Mouse (Mus musculus) embryonic fibroblast, embryonic 13.5 days (primary cell): ENCODE results near the gene March4. TPM values are rescaled to one million over a fixed set of nuclear protein-coding genes. Genes with fewer than 3 reads are reported as not detected.

Experiments used
- H3K27ac ChIP-seq: 2 replicates; pipeline ENCODE4 v1.5.1; 2012; ENCODE audit warnings: low read length, control low read depth, inconsistent platforms; ENCODE audit not compliant: insufficient read depth
- H3K4me1 ChIP-seq: 2 replicates; pipeline ENCODE4 v1.6.1; 2011; ENCODE audit warnings: low read length; ENCODE audit not compliant: control insufficient read depth, insufficient read depth
- H3K4me3 ChIP-seq: 2 replicates; pipeline ENCODE4 v1.5.1; 2011; ENCODE audit warnings: mild to moderate bottlenecking, control low read depth, low read length; ENCODE audit not compliant: insufficient read depth
- CTCF ChIP-seq: IDR thresholded peaks from 2 replicates; pipeline ENCODE4 v1.5.1; 2011; ENCODE audit warnings: mild to moderate bottlenecking, control low read depth, low read length, moderate library complexity, borderline replicate concordance; ENCODE audit not compliant: insufficient read depth
- POLR2A ChIP-seq: IDR thresholded peaks from 2 replicates; pipeline ENCODE4 v1.6.1; 2011; ENCODE audit warnings: low read depth, mild to moderate bottlenecking, control low read depth, low read length, moderate library complexity
- polyA plus RNA-seq: library from polyadenylated mRNA; stranded (reverse); fragments of >200 nt; gene quantifications from 2 replicates; pipeline ENCODE4 v1.2.4, GENCODE M21; 2011; ENCODE audit warnings: low read depth; ENCODE audit not compliant: missing spikeins, insufficient read length

The March4 gene
- polyA plus RNA-seq, 1 experiment, result 0.11 TPM

DNA sequence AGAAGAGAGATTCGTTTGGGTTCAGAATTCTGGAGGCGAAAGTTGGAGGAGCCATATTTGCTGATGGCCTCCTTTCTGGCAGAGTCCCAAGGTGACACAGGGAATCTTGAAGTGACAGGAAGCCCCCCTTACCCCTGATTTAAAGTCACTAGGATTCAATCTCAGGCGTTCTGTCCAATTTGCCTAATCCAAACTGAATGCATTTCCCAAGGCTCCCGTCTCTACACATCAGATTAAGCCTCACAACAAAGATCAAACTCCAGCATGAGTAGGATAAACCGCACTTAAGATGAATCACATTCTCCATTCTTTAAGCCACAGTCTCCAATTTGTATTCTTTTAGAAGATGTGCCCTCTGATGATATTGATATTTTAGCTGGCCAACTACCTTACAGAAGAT is 45.4 kb downstream of the March4 start:
- no peak overlapping the region for H3K4me3 ChIP-seq
- no peak overlapping the region for H3K27ac ChIP-seq
- TF ChIP-seq POLR2A (no peak), CTCF (no peak)
- H3K4me1 ChIP-seq, result no peaks in the 10 kb centered on the region

DNA sequence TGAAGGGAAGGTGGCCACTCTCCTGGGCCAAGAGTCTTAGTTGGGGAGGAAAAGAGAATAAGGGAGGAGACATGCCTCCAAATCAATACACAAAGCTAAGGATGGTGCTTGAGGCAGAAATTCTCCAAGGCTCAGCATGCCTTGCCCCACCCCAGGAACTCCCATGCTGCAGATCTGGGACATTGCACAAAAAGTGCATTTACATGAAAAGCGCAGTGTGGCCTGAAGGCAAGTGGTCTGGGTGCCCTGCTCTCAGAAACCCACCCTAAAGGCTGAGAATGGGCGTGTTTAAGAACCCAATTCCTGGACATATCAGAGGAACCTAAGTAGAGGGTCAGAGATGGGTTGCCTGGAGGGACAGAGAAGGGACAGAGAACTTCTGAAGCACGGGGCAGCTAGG is 45.9 kb downstream of the March4 start:
- no peak overlapping the region for H3K4me3 ChIP-seq
- TF ChIP-seq CTCF (no peak), POLR2A (no peak)
- H3K27ac ChIP-seq, result no peak overlapping the region
- H3K4me1 ChIP-seq, result no peaks in the 10 kb centered on the region

DNA sequence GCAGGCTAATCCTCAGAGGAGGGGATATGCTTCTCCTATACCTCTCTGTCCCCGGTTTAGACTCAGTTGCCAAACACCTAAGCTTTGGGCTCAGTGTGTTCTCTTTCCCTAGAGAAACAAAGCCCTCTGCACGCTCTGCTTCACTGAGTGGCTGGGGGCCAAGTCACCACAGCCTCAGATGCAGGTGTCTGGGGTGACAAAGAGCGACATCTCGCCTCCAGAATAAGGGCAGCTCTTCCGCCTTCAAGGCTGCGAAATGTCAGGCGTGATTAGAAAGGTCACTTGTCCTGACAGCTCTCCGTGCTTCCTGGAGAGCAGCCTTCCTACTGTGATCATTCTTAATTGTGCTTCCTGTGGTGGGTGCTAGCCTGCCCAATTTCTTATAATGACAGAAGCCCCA is 46.5 kb downstream of the March4 start:
- Histone ChIP-seq H3K27ac (no peak overlapping the region), H3K4me1 (no peaks in the 10 kb centered on the region), H3K4me3 (no peak overlapping the region)
- TF ChIP-seq POLR2A (no peak), CTCF (no peak)

DNA sequence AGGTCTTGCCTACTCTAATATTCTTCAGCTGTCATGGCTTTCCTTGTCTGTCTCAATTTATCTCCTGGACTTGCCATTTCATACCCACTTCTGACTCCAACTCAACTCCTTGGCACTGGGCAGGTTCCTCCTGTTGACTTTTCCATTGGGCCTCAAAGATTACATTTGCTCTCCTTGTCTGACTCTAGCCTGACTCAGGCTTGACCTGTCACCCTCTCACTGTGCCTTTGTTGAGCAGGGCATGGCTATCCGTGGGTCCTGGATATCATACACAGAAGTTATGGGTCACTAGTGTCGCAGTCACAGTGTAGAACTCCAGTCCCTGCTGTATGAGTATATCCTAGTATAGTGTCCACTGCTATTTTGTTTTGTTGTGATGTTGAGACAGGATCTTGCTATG is 60.1 kb downstream of the March4 start:
- TF ChIP-seq CTCF (no peak), POLR2A (no peak)
- H3K27ac ChIP-seq, result no peak overlapping the region
- H3K4me1 ChIP-seq, result no peaks in the 10 kb centered on the region
- H3K4me3 ChIP-seq, result no peak overlapping the region

DNA sequence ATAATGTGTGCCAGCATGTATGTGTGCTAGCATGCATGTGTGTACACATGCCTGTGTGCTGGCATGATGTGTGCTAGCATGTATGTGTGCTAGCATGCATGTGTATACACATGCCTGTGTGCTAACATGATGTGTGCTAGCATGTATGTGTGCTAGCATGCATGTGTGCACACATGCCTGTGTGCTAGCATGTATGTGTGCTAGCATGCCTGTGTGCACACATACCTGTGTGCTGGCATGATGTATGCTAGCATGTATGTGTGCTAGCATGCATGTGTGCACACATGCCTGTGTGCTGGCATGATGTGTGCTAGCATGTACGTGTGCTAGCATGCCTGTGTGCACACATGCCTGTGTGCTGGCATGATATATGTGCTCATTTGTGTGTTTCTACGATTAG is 67.7 kb downstream of the March4 start:
- H3K4me1 ChIP-seq, result peaks cover 2% of the 10 kb centered on the region; the same call in 1 of the 2 replicates
- TF ChIP-seq CTCF (no peak), POLR2A (no peak)
- no peak overlapping the region for H3K27ac ChIP-seq
- H3K4me3 ChIP-seq, result no peak overlapping the region

DNA sequence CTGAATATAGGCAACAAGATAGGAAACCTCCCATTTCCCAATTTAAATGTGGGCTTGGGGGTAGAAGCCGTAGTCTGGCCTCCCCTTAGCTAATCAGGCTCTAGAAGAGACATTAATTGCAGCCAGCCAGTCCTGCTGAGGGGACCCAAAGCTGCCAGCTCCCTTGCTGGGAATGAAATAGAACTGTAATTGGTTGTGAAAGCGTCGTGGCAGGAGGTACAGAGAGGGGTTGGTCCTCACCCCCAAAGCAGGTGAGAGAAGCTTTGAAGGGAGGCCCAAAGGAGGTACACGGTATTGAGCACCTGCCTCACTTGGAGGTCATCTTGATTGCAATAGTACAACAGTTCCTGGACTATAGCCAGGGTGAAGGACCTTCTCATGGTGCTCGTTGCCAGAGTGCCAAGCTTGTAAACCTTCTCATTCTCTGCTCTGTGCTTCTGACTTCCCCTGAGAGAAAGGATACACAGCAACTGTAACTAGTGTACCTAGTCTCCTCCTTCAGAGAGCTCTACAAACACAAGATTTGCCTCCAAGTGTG is 68.2 kb downstream of the March4 start:
- Histone ChIP-seq H3K27ac (no peak overlapping the region), H3K4me3 (no peak overlapping the region), H3K4me1 (peaks cover 2% of the 10 kb centered on the region; the same call in 1 of the 2 replicates)
- TF ChIP-seq POLR2A (no peak), CTCF (no peak)

DNA sequence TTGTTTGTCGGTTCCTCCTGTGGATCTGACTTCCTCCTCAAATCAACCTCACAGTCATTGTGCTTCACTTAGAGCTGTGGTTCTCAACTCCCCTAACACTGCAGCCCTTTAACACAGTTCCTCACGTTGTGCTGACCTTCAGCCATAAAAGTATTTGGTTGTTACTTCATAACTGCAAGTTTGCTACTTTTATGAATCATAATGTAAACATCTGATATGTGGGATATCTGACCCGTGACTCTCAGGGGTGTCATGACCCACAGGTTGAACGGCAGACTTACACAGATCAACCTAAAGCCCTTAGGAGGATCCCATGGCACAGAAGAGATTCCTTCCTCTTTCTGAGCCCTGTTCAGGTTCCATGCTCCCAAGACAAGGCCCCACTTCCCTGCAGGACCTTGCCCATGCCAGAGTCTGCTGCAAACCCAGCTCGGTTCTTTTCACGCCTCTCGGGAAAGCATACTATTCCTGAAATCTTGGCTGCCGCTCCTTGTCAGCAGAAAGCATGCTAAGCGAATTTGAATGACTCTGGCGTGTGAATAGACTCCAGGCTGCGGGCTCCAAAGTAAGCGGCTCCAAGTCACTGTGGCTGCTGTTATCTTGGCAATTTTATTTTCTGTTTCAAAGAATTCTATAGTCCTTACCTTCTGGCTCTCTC is 71.7 kb downstream of the March4 start:
- Histone ChIP-seq H3K4me1 (peaks cover 2% of the 10 kb centered on the region; the same call in 1 of the 2 replicates), H3K27ac (no peak overlapping the region), H3K4me3 (no peak overlapping the region)
- TF ChIP-seq CTCF, result no peak
- TF ChIP-seq POLR2A, result no peak

DNA sequence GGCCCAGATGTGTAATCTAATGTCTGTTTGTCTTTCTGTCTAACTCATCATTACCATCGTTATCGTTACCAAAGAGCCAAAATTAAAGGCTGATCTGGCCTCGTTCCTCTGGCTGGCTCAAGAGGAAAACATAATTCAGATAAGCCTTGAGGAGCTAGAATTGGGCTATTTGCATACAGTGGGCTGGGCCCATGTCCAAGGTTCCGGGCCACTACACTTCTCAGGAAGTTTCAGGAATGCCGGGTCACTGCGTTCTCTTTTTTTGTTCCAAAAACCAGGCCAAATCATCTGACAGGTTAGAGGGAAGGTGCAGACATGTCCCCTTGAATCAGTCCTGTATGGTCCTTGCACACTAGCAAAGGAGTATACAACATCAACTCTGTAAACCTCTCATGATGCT is 74.2 kb downstream of the March4 start:
- Histone ChIP-seq H3K27ac (no peak overlapping the region), H3K4me3 (no peak overlapping the region), H3K4me1 (peaks cover 2% of the 10 kb centered on the region; the same call in 1 of the 2 replicates)
- TF ChIP-seq POLR2A, result no peak
- TF ChIP-seq CTCF, result no peak

DNA sequence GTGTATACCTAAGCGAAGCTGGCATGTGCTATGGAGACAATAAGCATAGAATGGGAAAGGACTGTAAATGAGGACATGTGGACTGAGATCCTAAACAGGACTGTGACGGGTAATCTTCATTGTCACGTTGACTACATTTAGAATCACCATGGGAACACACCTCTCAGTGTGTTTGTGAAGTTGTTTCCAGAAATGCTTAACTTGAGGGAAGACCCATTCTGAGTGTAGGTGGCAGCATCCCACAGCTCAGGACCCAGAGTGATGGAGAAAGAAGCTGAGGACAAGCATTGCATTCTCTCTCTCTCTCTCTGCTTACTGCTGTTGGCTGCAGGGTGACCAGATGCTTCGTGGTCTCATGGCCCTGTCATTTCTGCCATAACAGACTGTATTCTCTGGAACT is 79.1 kb downstream of the March4 start:
- no peak overlapping the region for H3K27ac ChIP-seq
- no peaks in the 10 kb centered on the region for H3K4me1 ChIP-seq
- TF ChIP-seq CTCF (no peak), POLR2A (no peak)

DNA sequence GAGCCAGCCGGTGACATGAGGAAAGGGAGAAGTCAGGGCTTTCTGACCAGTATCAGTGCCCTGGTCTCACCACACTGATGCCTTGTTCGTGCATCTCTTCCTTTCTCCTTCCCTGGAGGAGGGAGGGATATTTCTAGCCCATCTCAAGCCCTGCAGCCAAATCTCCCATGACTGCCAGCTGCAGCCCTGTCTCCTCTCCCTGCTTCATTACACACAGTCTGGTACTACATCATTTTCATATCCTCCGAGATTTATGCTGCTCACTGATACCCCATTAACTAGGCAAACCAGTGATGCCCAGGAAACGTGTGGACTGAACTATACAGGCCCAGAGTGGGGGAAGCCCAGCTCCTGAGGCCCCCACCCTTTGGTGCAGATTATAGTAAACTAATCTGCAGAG is 80.8 kb downstream of the March4 start:
- H3K4me3 ChIP-seq, result no peak overlapping the region
- TF ChIP-seq POLR2A (no peak), CTCF (no peak)
- H3K4me1 ChIP-seq, result peaks cover 6% of the 10 kb centered on the region; the same call in 1 of the 2 replicates

More for the DNA sequence above, 79.1 kb downstream of the March4 start:
- no peak overlapping the region for H3K4me3 ChIP-seq

DNA sequence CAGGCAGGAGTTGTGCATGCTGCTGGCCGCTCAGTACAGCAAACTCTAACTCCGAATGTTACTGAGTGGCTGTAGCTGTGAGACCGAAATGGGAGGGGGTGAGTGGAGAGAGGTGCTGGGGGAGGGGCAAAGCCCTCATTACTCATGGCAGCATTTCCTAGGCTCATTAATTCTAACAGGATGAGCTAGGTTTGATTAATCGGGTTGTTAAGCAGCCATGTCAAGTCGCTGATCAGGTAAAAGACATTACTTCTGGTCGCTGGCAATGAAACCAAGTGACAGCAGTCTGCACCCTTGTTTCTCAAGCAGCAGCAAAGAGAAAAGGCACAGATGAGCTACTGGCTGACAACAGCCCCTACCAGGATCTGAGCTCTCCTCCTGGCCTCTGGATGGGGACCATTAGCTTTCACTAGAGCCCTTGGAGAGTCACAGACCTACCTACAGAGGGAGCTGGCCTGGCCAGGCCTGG is 82.0 kb downstream of the March4 start:
- H3K4me3 ChIP-seq, result no peak overlapping the region
- no peak overlapping the region for H3K27ac ChIP-seq
- TF ChIP-seq POLR2A, result no peak
- no peak for TF ChIP-seq CTCF
- peaks cover 14% of the 10 kb centered on the region; the same call in 1 of the 2 replicates for H3K4me1 ChIP-seq

More for the DNA sequence above, 80.8 kb downstream of the March4 start:
- H3K27ac ChIP-seq, result no peak overlapping the region
